Mouse (Mus musculus): ENCODE measurements around the gene Ccdc57. TPM values are rescaled to one million over a fixed set of nuclear protein-coding genes. Genes with fewer than 3 reads are reported as not detected.

The Ccdc57 gene
- total RNA-seq, 2 experiments from 2014 or later, result 1.7 to 1.8 TPM

DNA sequence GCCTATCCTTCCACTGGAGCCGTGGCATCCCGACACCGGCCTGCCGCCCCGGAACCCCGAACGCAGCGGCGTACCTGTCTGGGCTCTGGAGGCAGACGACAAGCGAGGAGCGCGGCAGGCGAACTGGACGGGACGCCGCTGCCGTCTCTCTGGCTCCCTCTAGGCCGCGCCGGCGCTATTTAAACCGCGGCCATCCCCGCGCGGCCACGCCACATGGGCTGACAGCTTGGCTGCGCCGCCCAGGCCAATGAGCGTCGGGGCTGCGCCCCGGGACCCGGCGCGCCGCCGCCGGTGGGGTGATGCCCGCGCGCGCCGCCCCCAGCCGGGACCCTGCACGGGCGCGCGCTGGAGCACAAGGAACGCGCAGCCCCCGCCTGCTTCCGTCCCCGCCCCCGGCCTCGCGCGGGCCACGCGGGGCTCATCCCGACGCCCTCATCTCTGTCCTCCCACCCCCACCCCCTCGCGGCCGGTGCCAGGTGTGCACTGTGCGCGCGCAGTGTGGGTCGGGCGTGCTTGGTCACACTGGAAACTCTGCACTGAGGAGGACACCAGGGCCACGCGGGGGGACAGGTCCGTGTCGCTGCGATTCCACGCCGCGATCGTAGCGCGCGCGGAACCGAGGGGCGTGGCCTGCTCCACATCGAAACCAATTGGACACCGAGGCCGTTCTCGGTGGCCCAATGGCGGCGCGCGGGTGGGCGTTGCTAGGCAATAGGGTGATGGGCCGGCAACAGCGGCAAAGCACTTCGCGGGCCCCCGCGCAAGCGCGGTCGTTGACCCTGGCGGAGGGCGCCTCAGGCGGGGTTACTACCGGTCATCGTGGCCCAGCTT is 108.5 kb downstream of the Ccdc57 start, which contains the start of gene Fasn:
Gene Fasn (minus strand): TSS at position 592 of the 831 bp plus-strand sequence.
- intact Hi-C loops (cut with DNase I), result loop anchor here (5.0 kb wide), 1 partner anchor 83 kb away; no protein-coding TSS in a partner anchor
- peak; percentile 97 to 98 for DNase-seq

DNA sequence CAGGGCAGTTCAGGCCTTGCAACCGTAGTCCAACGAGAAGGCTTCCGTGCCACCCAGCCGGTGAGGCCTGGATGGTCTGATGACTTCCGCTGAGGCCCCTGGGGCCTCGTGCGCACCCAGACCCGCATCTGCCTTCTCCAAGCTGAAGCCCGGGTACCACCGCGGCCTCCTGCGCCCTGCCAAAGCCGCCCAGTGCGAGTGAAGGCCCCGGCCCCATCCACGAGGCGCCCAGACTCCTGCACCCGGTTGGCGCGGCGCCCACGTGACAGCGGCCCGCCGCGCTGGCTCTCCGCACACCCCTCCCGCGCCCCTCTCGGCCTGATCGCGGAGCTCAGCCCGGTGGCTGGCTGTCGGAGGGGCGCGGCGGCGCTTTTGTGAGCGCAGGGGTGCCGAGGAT is 109.1 kb downstream of the Ccdc57 start:
- intact Hi-C loops (cut with DNase I), result loop anchor here (5.0 kb wide), 1 partner anchor 84 kb away; no protein-coding TSS in a partner anchor
- DNase-seq, result no peak

- DNase-seq, result peak; percentile 42 to 43
- intact Hi-C loops (cut with DNase I), result loop anchor here (5.0 kb wide), 1 partner anchor 84 kb away; no protein-coding TSS in a partner anchor
These were observed 109.7 kb downstream of the Ccdc57 start for GRCm38 (mm10) chr11:120822831-120823550.

DNA sequence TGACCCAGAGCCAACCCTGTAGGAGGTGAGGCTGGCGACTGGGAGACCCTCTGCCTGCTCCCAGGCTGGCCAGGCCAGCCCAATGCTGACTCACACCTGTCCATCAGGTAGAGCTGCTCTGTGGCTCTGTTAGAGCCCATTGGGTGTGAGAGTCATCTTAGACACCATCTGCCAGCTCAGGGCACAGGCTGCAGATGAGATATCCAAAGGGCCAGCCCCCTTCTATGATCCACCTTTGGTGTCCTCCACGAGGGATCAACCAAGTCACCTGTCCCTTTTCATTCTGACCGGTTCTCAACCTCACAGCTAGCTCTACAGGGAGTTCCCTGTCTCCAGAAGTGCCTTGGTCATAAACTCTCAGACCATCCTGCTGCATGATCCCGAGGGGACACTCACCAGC is 110.4 kb downstream of the Ccdc57 start:
- intact Hi-C loops (cut with DNase I), result loop anchor here (5.0 kb wide), 1 partner anchor 85 kb away; no protein-coding TSS in a partner anchor
- DNase-seq, result no peak

GRCm38 (mm10) chr11:120821076-120821922 is 111.4 kb downstream of the Ccdc57 start:
- peak; percentile 67 to 75 for DNase-seq
- intact Hi-C loops (cut with DNase I), result loop anchor here (5.0 kb wide), 1 partner anchor 86 kb away; no protein-coding TSS in a partner anchor

DNA sequence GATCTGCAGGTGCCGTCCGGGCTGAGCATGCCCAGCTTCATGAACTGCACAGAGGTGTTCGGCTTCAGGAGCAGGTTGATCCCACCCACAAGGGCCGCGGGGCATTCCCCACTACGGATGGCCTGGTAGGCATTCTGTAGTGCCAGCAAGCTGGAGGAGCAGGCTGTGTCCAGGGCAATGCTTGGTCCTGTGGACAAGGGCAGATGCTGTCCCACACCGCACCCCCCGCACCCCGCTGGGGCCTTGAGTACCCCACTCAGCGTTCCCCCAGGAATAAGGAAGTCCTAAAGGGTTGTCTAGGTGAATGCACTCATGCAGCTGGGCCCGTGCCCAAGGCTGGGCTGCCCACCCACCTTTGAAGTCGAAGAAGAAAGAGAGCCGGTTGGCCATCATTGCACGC is 112.1 kb downstream of the Ccdc57 start:
- intact Hi-C loops (cut with DNase I), result loop anchor here (5.0 kb wide), 1 partner anchor 87 kb away; no protein-coding TSS in a partner anchor
- DNase-seq, result no peak

GRCm38 (mm10) chr11:120819556-120819955 is 113.1 kb downstream of the Ccdc57 start:
- DNase-seq, result no peak
- intact Hi-C loops (cut with DNase I), result no loop called here

DNA sequence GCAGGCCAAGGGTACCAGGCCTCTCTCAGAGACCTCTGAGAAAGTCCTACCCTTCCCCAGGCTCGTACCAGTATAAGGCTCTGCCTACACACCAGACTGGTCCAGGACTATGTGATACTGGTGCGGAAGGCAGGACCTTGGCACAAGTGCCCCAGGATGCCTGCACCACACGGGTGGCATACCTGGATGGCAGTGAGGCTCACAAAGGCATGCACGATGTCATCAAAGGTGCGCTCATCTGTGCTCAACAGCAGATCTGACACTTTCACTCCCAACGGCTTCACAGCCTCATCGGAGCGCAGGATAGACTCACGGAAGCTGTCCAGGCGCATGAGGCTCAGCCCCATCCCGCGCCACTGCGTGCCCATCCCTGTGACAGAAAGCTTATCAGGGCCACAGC is 114.4 kb downstream of the Ccdc57 start:
- DNase-seq, result no peak
- intact Hi-C loops (cut with DNase I), result no loop called here

GRCm38 (mm10) chr11:120817358-120817757 is 115.3 kb downstream of the Ccdc57 start:
- DNase-seq, result no peak
- intact Hi-C loops (cut with DNase I), result no loop called here

DNA sequence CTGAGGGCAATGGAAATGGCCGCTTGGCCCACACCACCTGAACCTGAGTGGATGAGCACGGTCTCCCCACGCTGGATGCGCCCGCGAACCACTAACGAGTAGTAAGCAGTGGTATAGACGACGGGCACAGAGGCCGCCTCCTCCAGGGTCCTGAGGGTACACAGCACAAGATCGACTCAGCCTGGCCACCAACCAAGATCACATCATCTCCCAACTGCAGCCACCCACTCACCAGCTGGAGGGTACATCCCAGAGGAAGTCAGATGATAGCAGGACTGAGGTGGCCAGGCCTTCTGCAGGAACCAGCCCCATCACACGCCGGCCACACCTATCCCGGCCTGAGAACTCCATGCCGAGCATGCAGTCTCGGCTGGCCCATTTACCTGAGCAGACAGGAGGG is 120.6 kb downstream of the Ccdc57 start:
- intact Hi-C loops (cut with DNase I), result no loop called here
- no peak for DNase-seq

DNA sequence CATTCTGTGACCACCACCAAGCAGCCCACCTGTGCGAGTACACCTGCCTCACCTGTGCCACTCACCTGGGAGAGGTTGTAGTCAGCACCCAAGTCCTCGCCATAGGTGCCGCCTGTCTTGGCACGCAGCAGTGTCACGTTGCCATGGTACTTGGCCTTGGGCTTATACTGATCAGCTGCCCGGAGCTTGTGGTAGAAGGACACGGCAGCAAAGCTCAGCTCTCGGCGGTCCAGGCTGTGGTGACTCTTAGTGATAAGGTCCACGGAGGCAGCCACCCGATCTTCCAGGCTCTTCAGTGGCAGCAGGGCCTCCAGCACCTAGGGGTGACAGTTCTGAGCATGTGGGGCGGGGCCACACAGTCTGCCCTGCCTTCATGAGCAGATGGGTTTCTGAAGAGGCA is 124.7 kb downstream of the Ccdc57 start:
- intact Hi-C loops (cut with DNase I), result no loop called here
- no peak for DNase-seq

DNA sequence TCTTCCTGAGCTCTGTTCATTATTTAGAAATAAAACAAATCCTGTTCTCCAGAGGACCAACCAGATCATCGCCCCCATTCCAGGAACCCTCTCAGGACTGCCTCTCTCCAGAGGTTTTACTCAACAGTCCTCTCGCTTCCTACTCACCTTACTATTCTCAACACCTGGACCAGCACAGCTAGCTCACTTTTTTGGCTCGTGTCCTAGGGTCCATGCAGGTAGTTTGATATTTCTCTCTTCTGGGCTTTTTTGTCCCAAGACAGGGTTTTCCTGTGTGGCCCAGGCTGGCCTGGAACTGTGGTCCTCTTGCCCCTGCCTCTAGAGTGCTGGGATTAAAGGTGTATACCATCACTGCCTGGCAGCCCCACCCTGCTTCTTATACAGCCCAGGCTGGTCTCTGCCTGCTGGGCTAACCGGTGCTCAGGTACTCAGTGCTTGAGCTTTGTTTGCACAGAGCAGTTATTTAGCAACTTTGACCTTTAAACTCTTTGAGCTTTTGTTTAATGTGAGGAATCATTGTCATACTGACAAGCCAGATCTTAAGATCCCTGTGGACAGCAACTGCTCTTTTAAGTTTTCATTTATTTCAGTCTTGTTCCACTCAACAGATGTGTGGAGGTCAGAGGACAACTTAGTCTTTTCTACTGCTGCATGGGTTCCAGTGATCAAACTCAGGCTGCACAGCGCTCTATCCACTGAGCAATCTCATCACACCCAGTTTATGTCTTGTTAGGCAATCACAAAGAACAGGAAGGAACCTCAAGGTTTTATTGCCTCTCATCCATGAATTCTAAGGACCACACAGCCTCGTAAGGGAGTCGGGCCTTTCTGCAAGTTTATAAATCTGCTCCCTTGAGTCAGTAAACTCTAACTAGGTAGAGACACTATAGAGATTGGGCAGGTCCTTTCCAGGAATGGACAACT is 127.0 kb downstream of the Ccdc57 start:
- intact Hi-C loops (cut with DNase I), result no loop called here
- no peak for DNase-seq

DNA sequence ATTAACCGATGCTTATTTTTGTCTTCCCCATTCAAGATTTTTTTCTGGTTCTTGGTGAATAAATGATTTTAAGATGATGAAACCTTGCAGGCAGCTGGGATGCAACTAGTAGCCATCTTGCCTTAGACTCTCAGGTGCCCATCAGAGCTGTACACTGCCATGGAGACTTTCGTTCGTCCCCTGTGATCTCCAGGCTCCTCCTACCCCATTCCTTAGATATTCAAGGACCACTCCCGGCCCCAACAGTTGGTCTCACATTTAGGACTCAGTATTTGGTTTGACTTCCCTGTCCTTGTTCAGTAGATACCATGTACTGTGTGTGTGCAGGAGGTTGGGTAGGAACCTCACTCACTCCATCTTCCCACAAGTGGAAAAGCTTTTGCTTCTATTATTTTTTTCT is 127.9 kb downstream of the Ccdc57 start:
- DNase-seq, result no peak
- intact Hi-C loops (cut with DNase I), result no loop called here

GRCm38 (mm10) chr11:120804274-120804673 is 128.4 kb downstream of the Ccdc57 start:
- no peak for DNase-seq
- intact Hi-C loops (cut with DNase I), result no loop called here

DNA sequence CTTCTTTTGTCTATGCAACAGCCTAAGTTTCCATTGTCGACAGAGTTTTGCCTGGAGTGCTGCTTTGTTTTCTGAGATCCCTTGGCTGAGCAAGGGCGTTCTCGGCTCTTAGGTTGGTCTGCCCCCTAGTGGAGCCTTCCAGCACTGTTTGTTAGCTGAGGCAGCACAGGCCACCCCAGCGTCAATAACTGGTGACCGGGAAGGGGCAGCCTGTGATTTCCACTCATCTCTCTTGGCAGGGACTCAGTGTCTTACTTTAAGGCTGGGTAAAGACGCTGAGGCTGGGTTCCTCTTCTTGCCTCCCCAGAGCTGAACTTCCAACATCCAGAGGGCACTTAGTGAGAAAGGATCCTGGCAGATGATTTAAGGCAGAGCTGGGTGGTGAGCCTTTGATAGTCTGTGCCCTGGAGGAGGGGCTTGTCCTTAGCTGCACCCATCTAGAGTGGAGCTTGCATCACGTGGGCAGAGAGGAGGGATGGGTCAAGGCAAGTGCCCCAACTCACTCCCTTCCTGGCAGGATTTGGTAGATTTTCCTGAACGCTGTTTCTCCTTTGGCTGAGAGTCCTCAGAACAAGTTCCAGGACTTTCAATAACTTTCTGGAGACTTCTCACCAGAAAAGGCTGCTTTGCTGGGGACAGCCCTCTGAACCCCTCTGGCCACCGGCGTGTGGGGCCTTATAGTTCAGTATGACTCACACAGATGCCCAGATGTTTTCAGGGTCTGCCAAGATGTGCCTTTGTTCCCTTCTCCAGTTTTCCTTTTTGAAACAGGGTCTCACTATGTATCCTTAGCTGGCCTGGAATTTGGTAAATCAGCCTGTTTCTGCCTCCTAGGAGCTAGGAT is 132.4 kb downstream of the Ccdc57 start:
- intact Hi-C loops (cut with DNase I), result loop anchor here (2.0 kb wide), 1 partner anchor 105 kb away; no protein-coding TSS in a partner anchor

GRCm38 (mm10) chr11:120799316-120799890 is 133.3 kb downstream of the Ccdc57 start:
- intact Hi-C loops (cut with DNase I), result no loop called here
- DNase-seq, result no peak

More for the DNA sequence above, 132.4 kb downstream of the Ccdc57 start:
- peak; percentile 93 to 95 for DNase-seq

DNA sequence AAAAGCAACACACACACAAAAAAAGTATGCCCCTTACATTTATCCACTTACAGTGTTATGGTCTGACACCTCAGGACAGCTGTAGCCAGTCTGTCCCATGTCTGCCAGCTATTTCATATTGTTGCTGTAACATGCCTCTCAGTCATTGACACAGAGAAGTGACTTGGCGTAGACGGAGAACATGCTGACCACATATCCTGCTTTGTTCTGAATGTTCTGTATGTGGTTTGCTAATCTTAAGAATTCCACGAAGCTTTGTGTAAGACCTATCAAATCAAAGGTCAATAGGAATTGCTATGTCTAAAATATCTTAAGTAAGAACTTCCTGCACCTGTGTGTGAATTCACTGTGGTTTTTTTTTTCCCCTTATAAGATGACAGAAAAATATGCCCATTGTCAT is 134.4 kb downstream of the Ccdc57 start:
- intact Hi-C loops (cut with DNase I), result no loop called here
- no peak for DNase-seq

- no peak for DNase-seq
- intact Hi-C loops (cut with DNase I), result loop anchor here (1.0 kb wide), 1 partner anchor 76 kb away; no protein-coding TSS in a partner anchor
These were observed 136.1 kb downstream of the Ccdc57 start for GRCm38 (mm10) chr11:120796614-120796946.
